ENCODE assay signal across 20 mouse cellular contexts in genomic region chr7:29336795-29337319, GRCm38 (mm10). TPM values are rescaled to one million over a fixed set of nuclear protein-coding genes. Genes with fewer than 3 reads are reported as not detected.
DNase-seq lines count a peak whose midpoint lies in the region; ATAC-seq and TF ChIP-seq lines count a peak whose summit lies in the region.
"Had no signal": no experiment of that assay in that cellular context is flagged by ENCODE, and none has a peak within 500 bp of the region (broad histone marks: within the 10 kb centered on the region; RNA-seq: fewer than 3 reads in every experiment).

No protein-coding gene starts in this region.

- no peak for TF ChIP-seq EP300 in lung, postnatal 0 days (IDR thresholded peaks at IDR 0.05)
- no peak for TF ChIP-seq EP300 in ES-Bruce4 (IDR thresholded peaks at IDR 0.05; ENCODE audit: insufficient read depth, low read depth, low read length)

- DNase-seq in gastrocnemius, adult 2 months, result no peak
- no peak for DNase-seq in gastrocnemius, postnatal 4 days (ENCODE audit: low spot score in 2 of 2)
- DNase-seq in lung, postnatal 0 days (ENCODE audit: low spot score), result no peak
- no peak for DNase-seq in lung, postnatal 25 days (ENCODE audit: low spot score)
- DNase-seq: adrenal gland, postnatal 10 days; B cell, adult 2 months; cerebellum, adult 9-10 months; heart, postnatal 14 days; kidney, adult 9 months; spleen, adult 18-20 months had no signal

- no peaks in the 10 kb centered on the region for H3K9me3 ChIP-seq in lung, postnatal 0 days (ENCODE audit: low read length)
- H3K9me3 ChIP-seq in ES-Bruce4 (replicated peaks; ENCODE audit: control insufficient read depth, insufficient read depth, low read length, poor library complexity, severe bottlenecking), result no peaks in the 10 kb centered on the region
- H3K9me3 ChIP-seq in liver, embryonic 12.5 days (replicated peaks), result no peaks in the 10 kb centered on the region
- H3K9me3 ChIP-seq: embryonic facial prominence, embryonic 15.5 days; forebrain, embryonic 12.5 days; heart, embryonic 10.5 days; limb, embryonic 15.5 days; megakaryocyte, embryonic 14.5 days had no signal

- no peaks in the 10 kb centered on the region for H3K36me3 ChIP-seq in lung, postnatal 0 days (ENCODE audit: insufficient read depth, low read length)
- H3K36me3 ChIP-seq in ES-Bruce4 (ENCODE audit: control insufficient read depth, insufficient read depth, low read length, poor library complexity, severe bottlenecking), result no peaks in the 10 kb centered on the region
- H3K36me3 ChIP-seq in liver, embryonic 12.5 days, result peaks cover 26% of the 10 kb centered on the region

- no peak overlapping the region for H3K9ac ChIP-seq in lung, postnatal 0 days (replicated peaks; ENCODE audit: low read depth)
- no peak overlapping the region for H3K9ac ChIP-seq in ES-Bruce4 (ENCODE audit: low read depth, poor library complexity, severe bottlenecking)
- no peak overlapping the region for H3K9ac ChIP-seq in liver, embryonic 12.5 days
- H3K9ac ChIP-seq: embryonic facial prominence, embryonic 15.5 days; forebrain, embryonic 12.5 days; limb, embryonic 15.5 days had no signal

- intact Hi-C loops in gastrocnemius, adult 2 months (cut with DNase I), result no loop called here

- H3K4me3 ChIP-seq in gastrocnemius, adult 2 months, result no peak overlapping the region
- no peak overlapping the region for H3K4me3 ChIP-seq in lung, postnatal 0 days (ENCODE audit: low read depth, low read length)
- no peak overlapping the region for H3K4me3 ChIP-seq in ES-Bruce4 (ENCODE audit: low read depth, low read length)
- no peak overlapping the region for H3K4me3 ChIP-seq in liver, embryonic 12.5 days
- H3K4me3 ChIP-seq: embryonic facial prominence, embryonic 15.5 days; forebrain, embryonic 12.5 days; heart, embryonic 10.5 days; limb, embryonic 15.5 days; myocyte had no signal

- H3K4me2 ChIP-seq in lung, postnatal 0 days (replicated peaks; ENCODE audit: low read depth, low read length), result no peak overlapping the region
- H3K4me2 ChIP-seq in liver, embryonic 12.5 days, result peak overlapping the region; percentile 67; the same call in 1 of the 2 replicates
- H3K4me2 ChIP-seq: embryonic facial prominence, embryonic 15.5 days; forebrain, embryonic 12.5 days; limb, embryonic 15.5 days had no signal

- H3K4me1 ChIP-seq in lung, postnatal 0 days (ENCODE audit: insufficient read depth, low read depth, low read length), result no peaks in the 10 kb centered on the region
- H3K4me1 ChIP-seq in ES-Bruce4 (ENCODE audit: control insufficient read depth, insufficient read depth, low read length), result no peaks in the 10 kb centered on the region
- H3K4me1 ChIP-seq in liver, embryonic 12.5 days, result peaks cover 84% of the 10 kb centered on the region

- TF ChIP-seq POLR2A in ES-Bruce4 (IDR thresholded peaks at IDR 0.05; ENCODE audit: insufficient read depth, low read length), result no peak

- peak; percentile 13; the same call in 1 of the 2 replicates for TF ChIP-seq CTCF in gastrocnemius, adult 2 months (IDR thresholded peaks at IDR 0.05)
- TF ChIP-seq CTCF in lung, postnatal 0 days (IDR thresholded peaks at IDR 0.05), result peak; percentile 44
- peak; percentile 52 for TF ChIP-seq CTCF in ES-Bruce4 (IDR thresholded peaks at IDR 0.05; ENCODE audit: low read depth, low read length)

- no peaks in the 10 kb centered on the region for H3K27me3 ChIP-seq in lung, postnatal 0 days (replicated peaks; ENCODE audit: insufficient read depth, low read length)
- no peaks in the 10 kb centered on the region for H3K27me3 ChIP-seq in ES-Bruce4 (ENCODE audit: control insufficient read depth, insufficient read depth, low read length, poor library complexity, severe bottlenecking)
- no peaks in the 10 kb centered on the region for H3K27me3 ChIP-seq in liver, embryonic 12.5 days (replicated peaks)
- H3K27me3 ChIP-seq: embryonic facial prominence, embryonic 15.5 days; forebrain, embryonic 12.5 days; limb, embryonic 15.5 days had no signal

- H3K27ac ChIP-seq in gastrocnemius, adult 2 months, result no peak overlapping the region
- H3K27ac ChIP-seq in lung, postnatal 0 days (ENCODE audit: low read length), result no peak overlapping the region
- H3K27ac ChIP-seq in ES-Bruce4 (ENCODE audit: insufficient read depth, low read length), result no peak overlapping the region
- peak overlapping the region; percentile 92; the same call in 1 of the 2 replicates for H3K27ac ChIP-seq in liver, embryonic 12.5 days
- H3K27ac ChIP-seq: embryonic facial prominence, embryonic 15.5 days; forebrain, embryonic 12.5 days; heart, embryonic 10.5 days; limb, embryonic 15.5 days had no signal

- WGBS in lung, postnatal 0 days, result 81% methylated on average over 9 of the region's 9 CpGs
- WGBS in liver, embryonic 12.5 days (ENCODE audit: insufficient replicate concordance), result 62% methylated on average over 9 of the region's 9 CpGs

- ATAC-seq in lung, postnatal 0 days, result no peak
- no peak for ATAC-seq in liver, embryonic 12.5 days
- no peak; the same call in 1 of the 2 replicates for ATAC-seq in megakaryocyte progenitor cell, adult 5-6 weeks (replicated peaks; ENCODE audit: poor library complexity)
- no peak for ATAC-seq in monocyte, adult 5-6 weeks (replicated peaks; ENCODE audit: insufficient number of reproducible peaks, low FRiP score, low TSS enrichment, poor library complexity, severe bottlenecking)

RNA-seq across cellular contexts. Expression of gene Dpf1, which starts 33.1 kb away (rescaled TPM):
- total RNA-seq in gastrocnemius, adult 2 months (2021), result 1 to 10 TPM in 1 of 2 experiments, under 1 TPM in 1; 0.86 to 2.6 TPM
- 1 to 10 TPM; 4.3 TPM for total RNA-seq in gastrocnemius, postnatal 4 days (2021)
- 2.0 and 2.5 TPM in 2 replicates for polyA plus RNA-seq in lung, postnatal 0 days (2015; fragmentation: Nextera tagmentation; extraction: Ambion mirVana)
- 5.9 and 6.1 TPM in 2 replicates for polyA plus RNA-seq in ES-Bruce4 (2011; ENCODE audit: insufficient read depth, insufficient read length, low read depth, missing spikeins)
- polyA plus RNA-seq in liver, embryonic 12.5 days (2016; fragmentation: Nextera tagmentation; extraction: Ambion mirVana), result 2.6 and 3.6 TPM in 2 replicates
- 0.05 and 0.73 TPM in 2 replicates for total RNA-seq in megakaryocyte progenitor cell, adult 5-6 weeks (2015)
- 0.10 TPM in 1 of 2 replicates, not detected in the other for total RNA-seq in megakaryocyte progenitor cell, adult 5-6 weeks (2017)
- total RNA-seq in monocyte, adult 5-6 weeks (2017), result not detected in 3 replicates

RNA-seq across cellular contexts. Expression of gene Ppp1r14a, which starts 47.7 kb away (rescaled TPM):
- total RNA-seq in gastrocnemius, adult 2 months (2021), result 1 to 10 TPM; 3.8 to 4.5 TPM
- total RNA-seq in gastrocnemius, postnatal 4 days (2021), result 10 to 100 TPM; 16.0 to 16.9 TPM
- 222 and 246 TPM in 2 replicates for polyA plus RNA-seq in lung, postnatal 0 days (2015; fragmentation: Nextera tagmentation; extraction: Ambion mirVana)
- 22.1 and 29.1 TPM in 2 replicates for polyA plus RNA-seq in ES-Bruce4 (2011; ENCODE audit: insufficient read depth, insufficient read length, low read depth, missing spikeins)
- 4.6 and 5.1 TPM in 2 replicates for polyA plus RNA-seq in liver, embryonic 12.5 days (2016; fragmentation: Nextera tagmentation; extraction: Ambion mirVana)
- total RNA-seq in megakaryocyte progenitor cell, adult 5-6 weeks (2015), result not detected in 2 replicates
- 1.1 TPM in 1 of 2 replicates, not detected in the other for total RNA-seq in megakaryocyte progenitor cell, adult 5-6 weeks (2017)
- not detected in 3 replicates for total RNA-seq in monocyte, adult 5-6 weeks (2017)

RNA-seq across cellular contexts. Expression of gene Spint2, which starts 55.1 kb away (rescaled TPM):
- total RNA-seq in gastrocnemius, adult 2 months (2021), result 1 to 10 TPM; 4.7 to 6.0 TPM
- total RNA-seq in gastrocnemius, postnatal 4 days (2021), result 1 to 10 TPM; 7.3 to 9.6 TPM
- 429 and 453 TPM in 2 replicates for polyA plus RNA-seq in lung, postnatal 0 days (2015; fragmentation: Nextera tagmentation; extraction: Ambion mirVana)
- polyA plus RNA-seq in ES-Bruce4 (2011; ENCODE audit: insufficient read depth, insufficient read length, low read depth, missing spikeins), result 264 and 288 TPM in 2 replicates
- 25.9 and 28.4 TPM in 2 replicates for polyA plus RNA-seq in liver, embryonic 12.5 days (2016; fragmentation: Nextera tagmentation; extraction: Ambion mirVana)
- total RNA-seq in megakaryocyte progenitor cell, adult 5-6 weeks (2015), result 60.8 and 62.8 TPM in 2 replicates
- 21.2 and 34.1 TPM in 2 replicates for total RNA-seq in megakaryocyte progenitor cell, adult 5-6 weeks (2017)
- 2.6 to 4.4 TPM (median 4.2 TPM) in 3 replicates for total RNA-seq in monocyte, adult 5-6 weeks (2017)
